Mouse (Mus musculus) limb, embryonic 13.5 days (tissue): Measurements from ENCODE around the gene Psma4. TPM values are rescaled to one million over a fixed set of nuclear protein-coding genes. Genes with fewer than 3 reads are reported as not detected.

Source experiments
- ATAC-seq: fragments of 200-750 bp; cut with Nextera tagmentation; 2 replicates; pipeline ENCODE4 v1.8.0; 2017; ENCODE audit warnings: low read depth, moderate number of reproducible peaks, moderate TSS enrichment; ENCODE audit not compliant: low FRiP score
- H3K27ac ChIP-seq: fragments of 300-500 bp; sonication (generic); 2 replicates; pipeline ENCODE4 v1.5.1; 2015; ENCODE audit warnings: inconsistent platforms, mild to moderate bottlenecking, moderate library complexity
- H3K27me3 ChIP-seq: fragments of 300-500 bp; sonication (generic); 2 replicates; pipeline ENCODE4 v1.6.1; 2015; ENCODE audit warnings: mild to moderate bottlenecking, inconsistent platforms
- H3K36me3 ChIP-seq: fragments of 300-500 bp; sonication (generic); 2 replicates; pipeline ENCODE4 v1.6.1; 2015; ENCODE audit warnings: inconsistent platforms, mild to moderate bottlenecking, moderate library complexity
- H3K4me1 ChIP-seq: fragments of 300-500 bp; sonication (generic); 2 replicates; pipeline ENCODE4 v1.6.1; 2015; ENCODE audit warnings: inconsistent platforms
- H3K4me2 ChIP-seq: fragments of 300-500 bp; sonication (generic); replicated peaks from 2 replicates; pipeline ENCODE4 v1.6.1; 2015; ENCODE audit warnings: inconsistent platforms, mild to moderate bottlenecking, moderate library complexity
- H3K4me3 ChIP-seq: fragments of 300-500 bp; sonication (generic); 2 replicates; pipeline ENCODE4 v1.5.1; 2015; ENCODE audit warnings: moderate library complexity, mild to moderate bottlenecking, inconsistent platforms
- H3K9ac ChIP-seq: fragments of 300-500 bp; sonication (generic); 2 replicates; pipeline ENCODE4 v1.6.1; 2015; ENCODE audit warnings: mild to moderate bottlenecking, inconsistent platforms
- H3K9me3 ChIP-seq: fragments of 300-500 bp; sonication (generic); 2 replicates; pipeline ENCODE4 v1.6.1; 2016; ENCODE audit warnings: inconsistent platforms
- WGBS: fragments of 180-500 bp; shearing (Covaris S2); methylation state at CpG from one replicate; pipeline ENCODE4 v1.1.7; 2015; 5-methylcytosine and 5-hydroxymethylcytosine counted together
- polyA plus RNA-seq: library from polyadenylated mRNA; unstranded; fragments of >200 nt; fragmentation: Nextera tagmentation; extraction: Ambion mirVana; gene quantifications from 2 replicates; pipeline ENCODE4 v1.2.1, GENCODE M21; 2015

The Psma4 gene
- polyA plus RNA-seq, 1 experiment from 2014 or later, result 314 TPM

DNA sequence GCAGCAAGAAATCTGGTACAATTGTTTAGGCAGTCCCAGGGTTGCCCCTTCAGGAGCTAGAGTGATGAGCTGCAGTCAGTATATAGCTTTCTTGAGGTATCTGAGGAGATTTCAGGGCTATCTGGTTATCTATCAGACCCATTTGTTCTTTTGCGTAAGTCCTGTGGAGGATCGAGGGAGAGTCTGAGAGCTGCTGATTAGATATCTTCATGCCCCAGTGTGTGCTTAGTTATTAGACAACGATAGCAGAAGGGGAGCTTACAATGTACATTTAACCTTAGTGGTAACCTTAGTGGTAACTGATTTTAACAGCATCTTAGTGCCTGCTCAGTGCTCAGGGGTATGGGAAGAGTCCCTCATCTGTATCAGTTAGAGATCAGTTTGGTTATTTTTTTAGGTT is 45.1 kb downstream of the Psma4 start:
- no peaks in the 10 kb centered on the region for H3K4me1 ChIP-seq
- no peak overlapping the region for H3K27ac ChIP-seq
- no peaks in the 10 kb centered on the region for H3K9me3 ChIP-seq
- no peak overlapping the region for H3K4me3 ChIP-seq
- H3K27me3 ChIP-seq, result no peaks in the 10 kb centered on the region
- H3K9ac ChIP-seq, result no peak overlapping the region
- 91% methylated on average over 3 of the region's 3 CpGs for WGBS
- H3K36me3 ChIP-seq, result no peaks in the 10 kb centered on the region
- ATAC-seq, result no peak
- H3K4me2 ChIP-seq, result no peak overlapping the region

DNA sequence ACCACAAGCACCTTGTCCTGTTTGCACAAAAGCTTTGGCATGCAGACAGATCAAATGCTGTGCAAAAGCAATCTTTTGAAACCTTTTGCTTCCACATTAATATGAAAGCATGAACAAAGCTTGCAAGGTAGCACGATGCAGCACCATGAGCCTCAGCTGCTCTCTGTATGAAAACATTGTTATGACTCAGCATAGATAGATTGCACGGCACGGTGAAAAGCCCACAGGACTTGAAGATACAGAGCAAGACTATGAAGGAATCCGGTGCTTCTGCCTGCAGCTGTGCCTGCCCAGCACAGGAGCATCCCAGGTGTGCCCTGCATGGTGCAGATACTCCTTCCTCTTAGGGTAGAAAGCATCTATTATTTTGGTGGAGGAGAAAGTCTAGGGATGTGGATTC is 53.0 kb downstream of the Psma4 start:
- Histone ChIP-seq H3K27ac (no peak overlapping the region), H3K27me3 (no peaks in the 10 kb centered on the region), H3K36me3 (no peaks in the 10 kb centered on the region), H3K9ac (no peak overlapping the region), H3K4me2 (no peak overlapping the region), H3K4me3 (no peak overlapping the region), H3K4me1 (no peaks in the 10 kb centered on the region), H3K9me3 (no peaks in the 10 kb centered on the region)
- ATAC-seq, result no peak
- 80% methylated on average over 4 of the region's 4 CpGs for WGBS

Other genes with a start within 250 kb of the Psma4 start
- gene Wdr61, start 216.3 kb upstream of the Psma4 start, polyA plus RNA-seq, result 156 and 174 TPM in 2 replicates
- gene Crabp1, start 186.0 kb upstream of the Psma4 start, polyA plus RNA-seq, result 572 and 589 TPM in 2 replicates
- 34.7 and 38.7 TPM in 2 replicates for gene Ireb2, start 87.0 kb upstream of the Psma4 start, polyA plus RNA-seq
- 6.9 and 7.2 TPM in 2 replicates for gene Hykk, start 33.5 kb upstream of the Psma4 start, polyA plus RNA-seq
- 1.0 and 1.2 TPM in 2 replicates for gene AY074887, start 208 bp downstream of the Psma4 start, polyA plus RNA-seq
- 1.1 and 1.4 TPM in 2 replicates for gene Chrna5, start 30.1 kb downstream of the Psma4 start, polyA plus RNA-seq
- 0.05 and 0.06 TPM in 2 replicates for gene Chrna3, start 75.8 kb downstream of the Psma4 start, polyA plus RNA-seq
- gene Chrnb4, start 98.0 kb downstream of the Psma4 start, polyA plus RNA-seq, result 0.14 TPM in 2 replicates
- gene Ube2q2, start 198.1 kb downstream of the Psma4 start, polyA plus RNA-seq, result 39.0 and 39.3 TPM in 2 replicates